Mouse (Mus musculus) bone marrow, adult 2 months (tissue): ENCODE data around the gene Tmem170b.

Experiments
- CTCF ChIP-seq: fragments of 200-500 bp; IDR thresholded peaks from 2 replicates; pipeline ENCODE4 v1.5.1; 2011; ENCODE audit warnings: low read length, control low read depth; ENCODE audit not compliant: control insufficient read depth, insufficient read depth
- POLR2A ChIP-seq: fragments of 200-500 bp; IDR thresholded peaks from 2 replicates; pipeline ENCODE4 v1.6.1; 2011; ENCODE audit warnings: low read depth, mild to moderate bottlenecking, control low read depth, low read length, borderline replicate concordance; ENCODE audit not compliant: control insufficient read depth

DNA sequence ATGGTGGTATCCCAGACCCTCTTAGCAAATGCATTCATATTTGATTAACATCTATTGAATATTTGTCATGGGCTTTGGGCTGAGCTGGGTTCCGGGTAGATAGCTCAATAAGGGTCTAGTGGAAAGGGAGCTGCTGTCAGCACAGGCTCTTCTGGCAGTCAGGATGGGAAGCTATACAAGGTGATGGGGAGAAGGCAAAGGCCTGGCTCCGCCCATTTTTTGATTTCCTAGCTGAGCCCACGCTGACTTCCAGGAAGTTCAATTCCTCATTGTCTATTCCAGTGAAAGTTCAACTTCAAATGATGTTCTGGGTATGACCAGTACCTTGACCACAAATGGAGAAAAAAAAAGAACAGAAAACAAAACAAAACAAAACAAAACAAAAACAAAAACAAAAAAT lies 69.8 kb downstream of the Tmem170b start:
- no peak for TF ChIP-seq POLR2A
- TF ChIP-seq CTCF = no peak
